Mouse (Mus musculus): ENCODE results near the gene Rbms3.

DNA sequence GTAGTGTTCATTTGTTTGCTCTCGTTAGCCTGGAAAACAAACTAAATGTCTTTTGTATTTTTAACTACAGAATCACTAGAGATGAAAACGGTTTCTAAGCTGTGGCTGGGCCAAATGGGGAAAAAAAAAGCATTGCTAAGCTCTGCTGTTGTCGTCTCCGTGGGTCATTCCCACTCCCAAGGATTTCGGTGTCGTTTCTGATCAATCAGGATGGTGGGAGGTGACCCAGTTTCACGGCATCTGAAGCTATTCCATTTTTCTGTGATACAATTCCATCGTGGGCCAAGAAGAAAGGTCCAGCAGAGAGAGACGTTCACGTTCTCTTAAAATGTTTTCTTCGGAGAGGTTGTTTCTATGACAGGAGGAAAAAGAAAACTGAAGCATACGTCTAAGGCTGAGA, 354.9 kb downstream of the Rbms3 start:
- TF ChIP-seq POLR2A (IDR thresholded peaks at IDR 0.05; ENCODE audit: borderline replicate concordance, extremely low read depth, insufficient read depth, insufficient read length, poor library complexity, severe bottlenecking) (no peak), CTCF (IDR thresholded peaks at IDR 0.05; ENCODE audit: borderline replicate concordance, extremely low read depth, insufficient read depth, insufficient read length) (no peak)

Data from brain, embryonic 14.5 days (tissue).